Mouse (Mus musculus) adrenal gland, adult 2 months (tissue): Measurements from ENCODE around the gene Sh2d5. TPM values are rescaled to one million over a fixed set of nuclear protein-coding genes. Genes with fewer than 3 reads are reported as not detected.

Source experiments
- polyA plus RNA-seq: library from polyadenylated mRNA; depleted of rRNA; stranded (reverse); fragments of >200 nt; gene quantifications from 2 replicates; pipeline ENCODE4 v1.2.3, GENCODE M21; 2012; rRNA removed
- total RNA-seq, 2 experiments: library from RNA; stranded (reverse); gene quantifications; 2 replicates each; pipeline ENCODE4 v1.2.3; 2021

Gene Sh2d5
- total and polyA plus RNA-seq, 3 experiments = 1.8 to 3.4 (median 2.0) TPM

Other genes starting within 250 kb of the Sh2d5 start
- gene Hp1bp3, start 34.1 kb upstream of the Sh2d5 start, total RNA-seq = 100 to 1,000 TPM; 202 to 222 TPM
- 40.0 and 49.8 TPM in 2 replicates for gene Hp1bp3, start 34.1 kb upstream of the Sh2d5 start, polyA plus RNA-seq
- 1 to 10 TPM; 2.7 to 2.8 TPM for gene Kif17, start within 50 bp of the Sh2d5 start, total RNA-seq
- gene Kif17, start within 50 bp of the Sh2d5 start, polyA plus RNA-seq = 4.0 and 4.3 TPM in 2 replicates
- gene Ddost, start 54.3 kb downstream of the Sh2d5 start, total RNA-seq = 100 to 1,000 TPM; 116 to 131 TPM
- 320 and 326 TPM in 2 replicates for gene Ddost, start 54.3 kb downstream of the Sh2d5 start, polyA plus RNA-seq
- gene Pink1, start 75.9 kb downstream of the Sh2d5 start, total RNA-seq = 100 to 1,000 TPM; 145 to 180 TPM
- gene Pink1, start 75.9 kb downstream of the Sh2d5 start, polyA plus RNA-seq = 371 and 378 TPM in 2 replicates
- gene Cda, start 117.6 kb downstream of the Sh2d5 start, total RNA-seq = 10 to 100 TPM; 11.2 to 15.5 TPM
- 26.4 and 31.5 TPM in 2 replicates for gene Cda, start 117.6 kb downstream of the Sh2d5 start, polyA plus RNA-seq
- 1 to 10 TPM; 2.1 to 4.8 TPM for gene Fam43b, start 146.1 kb downstream of the Sh2d5 start, total RNA-seq
- gene Fam43b, start 146.1 kb downstream of the Sh2d5 start, polyA plus RNA-seq = 10.3 and 10.9 TPM in 2 replicates
- gene Mul1, start 184.3 kb downstream of the Sh2d5 start, total RNA-seq = 10 to 100 TPM; 45.1 to 61.0 TPM
- gene Mul1, start 184.3 kb downstream of the Sh2d5 start, polyA plus RNA-seq = 20.4 and 26.9 TPM in 2 replicates
- gene Camk2n1, start 203.9 kb downstream of the Sh2d5 start, total RNA-seq = 10 to 100 TPM; 24.4 to 26.4 TPM
- gene Camk2n1, start 203.9 kb downstream of the Sh2d5 start, polyA plus RNA-seq = 30.9 and 69.4 TPM in 2 replicates